7 mouse cellular contexts compared by ENCODE assay signal in the genomic region with DNA sequence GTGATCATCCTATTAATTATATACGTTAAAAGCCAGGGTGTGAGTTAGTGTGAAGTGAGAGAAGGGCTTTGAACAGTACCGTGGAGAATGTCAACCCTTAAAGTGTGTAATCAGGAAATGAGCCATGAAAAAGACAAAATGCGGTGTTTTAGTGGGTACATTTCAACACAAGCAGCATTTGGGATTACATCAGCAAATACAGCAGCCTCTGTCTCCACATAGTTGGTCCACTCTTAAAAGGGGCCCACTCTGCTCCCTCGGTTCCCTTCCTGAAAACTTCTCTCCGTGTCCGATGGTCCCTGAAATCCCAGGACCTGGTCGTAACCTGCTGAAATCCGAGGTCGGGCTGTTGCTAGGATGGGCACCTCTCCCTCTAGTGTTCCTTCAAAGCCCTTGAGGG. TPM values are rescaled to one million over a fixed set of nuclear protein-coding genes. Genes with fewer than 3 reads are reported as not detected.
DNase-seq lines count a peak whose midpoint lies in the region; ATAC-seq and TF ChIP-seq lines count a peak whose summit lies in the region.

No protein-coding gene starts in this region.

- peaks cover 21% of the 10 kb centered on the region for H3K36me3 ChIP-seq in lung, embryonic 15.5 days
- H3K36me3 ChIP-seq in limb, embryonic 14.5 days (ENCODE audit: control insufficient read depth, insufficient read depth, low read length): peaks cover 23% of the 10 kb centered on the region
- H3K36me3 ChIP-seq in stomach, embryonic 14.5 days (ENCODE audit: control insufficient read depth, insufficient read depth, low read length): peaks cover 13% of the 10 kb centered on the region

- TF ChIP-seq POLR2A in embryonic fibroblast, embryonic 13.5 days (IDR thresholded peaks at IDR 0.05; ENCODE audit: low read depth, low read length): no peak
- TF ChIP-seq POLR2A in limb, embryonic 14.5 days (IDR thresholded peaks at IDR 0.05; ENCODE audit: borderline replicate concordance, extremely low read depth, insufficient read depth, insufficient read length): no peak

- H3K4me3 ChIP-seq in lung, embryonic 15.5 days: peak overlapping the region; percentile 96
- H3K4me3 ChIP-seq in embryonic fibroblast, embryonic 13.5 days (ENCODE audit: insufficient read depth, low read length): peak overlapping the region; percentile 88
- H3K4me3 ChIP-seq in limb, embryonic 14.5 days (replicated peaks; ENCODE audit: low read length): peak overlapping the region; percentile 69
- H3K4me3 ChIP-seq in stomach, embryonic 14.5 days (ENCODE audit: low read depth, low read length): peak overlapping the region; percentile 86

- DNase-seq in lung, postnatal 10 days: no peak
- DNase-seq in limb, embryonic 14.5 days (ENCODE audit: low spot score): peak; percentile 5
- no peak for DNase-seq in cerebellum, adult 11 months
- DNase-seq in adrenal gland, postnatal 10 days: no peak

- H3K27me3 ChIP-seq in lung, embryonic 15.5 days: no peaks in the 10 kb centered on the region
- H3K27me3 ChIP-seq in limb, embryonic 14.5 days (ENCODE audit: control insufficient read depth, insufficient read depth, low read length): no peaks in the 10 kb centered on the region
- no peaks in the 10 kb centered on the region for H3K27me3 ChIP-seq in stomach, embryonic 14.5 days (ENCODE audit: control insufficient read depth, insufficient read depth, low read length)

- peak overlapping the region; percentile 88 for H3K4me2 ChIP-seq in lung, embryonic 15.5 days
- H3K4me2 ChIP-seq in limb, embryonic 14.5 days (replicated peaks; ENCODE audit: low read depth, low read length, severe bottlenecking): peak overlapping the region; percentile 85
- peak overlapping the region; percentile 64 for H3K4me2 ChIP-seq in stomach, embryonic 14.5 days (replicated peaks; ENCODE audit: low read depth, low read length)

- no peak for TF ChIP-seq CTCF in embryonic fibroblast, embryonic 13.5 days (IDR thresholded peaks at IDR 0.05; ENCODE audit: borderline replicate concordance, insufficient read depth, low read length)

- peak overlapping the region; percentile 86 for H3K27ac ChIP-seq in lung, embryonic 15.5 days
- H3K27ac ChIP-seq in embryonic fibroblast, embryonic 13.5 days (ENCODE audit: insufficient read depth, low read length): peak overlapping the region; percentile 37
- peak overlapping the region; percentile 73 for H3K27ac ChIP-seq in limb, embryonic 14.5 days (replicated peaks; ENCODE audit: low read depth, low read length)
- H3K27ac ChIP-seq in stomach, embryonic 14.5 days (ENCODE audit: low read length): peak overlapping the region; percentile 75

- ATAC-seq in lung, embryonic 15.5 days (ENCODE audit: borderline replicate concordance, extremely low read depth, low FRiP score, low TSS enrichment): no peak; the same call in none of the 2 replicates
- ATAC-seq in limb, embryonic 14.5 days (ENCODE audit: low FRiP score, low read depth): no peak
- ATAC-seq in stomach, embryonic 14.5 days (ENCODE audit: insufficient number of reproducible peaks, insufficient read depth, low FRiP score, low read depth): no peak

- peak overlapping the region; percentile 52 for H3K9ac ChIP-seq in lung, embryonic 15.5 days
- H3K9ac ChIP-seq in limb, embryonic 14.5 days (ENCODE audit: low read depth, low read length, severe bottlenecking): peak overlapping the region; percentile 84
- peak overlapping the region; percentile 47 for H3K9ac ChIP-seq in stomach, embryonic 14.5 days (replicated peaks; ENCODE audit: low read depth, low read length)

- H3K9me3 ChIP-seq in lung, embryonic 15.5 days: no peaks in the 10 kb centered on the region
- H3K9me3 ChIP-seq in limb, embryonic 14.5 days (ENCODE audit: control insufficient read depth, low read length): no peaks in the 10 kb centered on the region
- no peaks in the 10 kb centered on the region for H3K9me3 ChIP-seq in stomach, embryonic 14.5 days (ENCODE audit: control insufficient read depth, low read depth, low read length)

- 2% methylated on average over 9 of the region's 9 CpGs for WGBS in lung, embryonic 15.5 days
- WGBS in limb, embryonic 14.5 days: 2% methylated on average over 9 of the region's 9 CpGs
- 3% methylated on average over 9 of the region's 9 CpGs for WGBS in stomach, embryonic 14.5 days

- peaks cover 13% of the 10 kb centered on the region for H3K4me1 ChIP-seq in lung, embryonic 15.5 days
- H3K4me1 ChIP-seq in embryonic fibroblast, embryonic 13.5 days (ENCODE audit: control insufficient read depth, insufficient read depth, low read length): 0 out of 2 replicates have a peak, but pooled peaks cover 2% of the 10 kb centered on the region
- H3K4me1 ChIP-seq in limb, embryonic 14.5 days (ENCODE audit: control insufficient read depth, insufficient read depth, low read length): peaks cover 10% of the 10 kb centered on the region
- H3K4me1 ChIP-seq in stomach, embryonic 14.5 days (ENCODE audit: control insufficient read depth, insufficient read depth, low read length): 0 out of 2 replicates have a peak, but pooled peaks cover 6% of the 10 kb centered on the region

RNA-seq across cellular contexts. Expression of gene Adh5, which starts 0.7 kb away (rescaled TPM):
- 238 and 243 TPM in 2 replicates for polyA plus RNA-seq in lung, embryonic 15.5 days (2015; fragmentation: Nextera tagmentation; extraction: Ambion mirVana)
- polyA plus RNA-seq in embryonic fibroblast, embryonic 13.5 days (2011; ENCODE audit: insufficient read length, low read depth, missing spikeins): 124 and 129 TPM in 2 replicates
- polyA plus RNA-seq in limb, embryonic 14.5 days (2012; rRNA removed): 86.4 and 104 TPM in 2 replicates
- polyA plus RNA-seq in limb, embryonic 14.5 days (2014; fragmentation: Nextera tagmentation; extraction: Ambion mirVana): 171 and 193 TPM in 2 replicates
- 191 and 206 TPM in 2 replicates for polyA plus RNA-seq in stomach, embryonic 14.5 days (2014; fragmentation: Nextera tagmentation; extraction: Ambion mirVana)
- 100 to 1,000 TPM; 209 TPM for total RNA-seq in adrenal gland, postnatal 10 days (2021)

RNA-seq across cellular contexts. Expression of gene Adh4, which starts 26.9 kb away (rescaled TPM):
- not detected in 2 replicates for polyA plus RNA-seq in lung, embryonic 15.5 days (2015; fragmentation: Nextera tagmentation; extraction: Ambion mirVana)
- not detected in 2 replicates for polyA plus RNA-seq in embryonic fibroblast, embryonic 13.5 days (2011; ENCODE audit: insufficient read length, low read depth, missing spikeins)
- polyA plus RNA-seq in limb, embryonic 14.5 days (2012; rRNA removed): not detected in 2 replicates
- polyA plus RNA-seq in limb, embryonic 14.5 days (2014; fragmentation: Nextera tagmentation; extraction: Ambion mirVana): not detected in 2 replicates
- not detected in 2 replicates for polyA plus RNA-seq in stomach, embryonic 14.5 days (2014; fragmentation: Nextera tagmentation; extraction: Ambion mirVana)
- 1 to 10 TPM; 3.6 to 4.4 TPM for total RNA-seq in adrenal gland, postnatal 10 days (2021)

RNA-seq across cellular contexts. Expression of gene Metap1, which starts 47.1 kb away (rescaled TPM):
- polyA plus RNA-seq in lung, embryonic 15.5 days (2015; fragmentation: Nextera tagmentation; extraction: Ambion mirVana): 44.2 and 46.3 TPM in 2 replicates
- 62.3 and 63.5 TPM in 2 replicates for polyA plus RNA-seq in embryonic fibroblast, embryonic 13.5 days (2011; ENCODE audit: insufficient read length, low read depth, missing spikeins)
- 49.0 and 51.5 TPM in 2 replicates for polyA plus RNA-seq in limb, embryonic 14.5 days (2012; rRNA removed)
- 45.3 and 45.5 TPM in 2 replicates for polyA plus RNA-seq in limb, embryonic 14.5 days (2014; fragmentation: Nextera tagmentation; extraction: Ambion mirVana)
- 59.6 and 66.2 TPM in 2 replicates for polyA plus RNA-seq in stomach, embryonic 14.5 days (2014; fragmentation: Nextera tagmentation; extraction: Ambion mirVana)
- total RNA-seq in adrenal gland, postnatal 10 days (2021): 10 to 100 TPM; 47.0 to 50.4 TPM
